Mouse (Mus musculus) embryonic fibroblast, embryonic 13.5 days (primary cell): Measurements from ENCODE around the gene Itgb1bp1.

Experiments used
- CTCF ChIP-seq: IDR thresholded peaks from 2 replicates; pipeline ENCODE4 v1.5.1; 2011; ENCODE audit warnings: mild to moderate bottlenecking, control low read depth, low read length, moderate library complexity, borderline replicate concordance; ENCODE audit not compliant: insufficient read depth
- POLR2A ChIP-seq: IDR thresholded peaks from 2 replicates; pipeline ENCODE4 v1.6.1; 2011; ENCODE audit warnings: low read depth, mild to moderate bottlenecking, control low read depth, low read length, moderate library complexity

- no peak for TF ChIP-seq CTCF
- TF ChIP-seq POLR2A = no peak
These were observed 8.7 kb downstream of the Itgb1bp1 start for GRCm38 (mm10) chr12:21277352-21277864.
